Mouse (Mus musculus) MEL (cell line): Measurements from ENCODE around the gene Dnajc7. TPM values are rescaled to one million over a fixed set of nuclear protein-coding genes. Genes with fewer than 3 reads are reported as not detected.
"Not testable (repeated sequence)": the region's sequence is repeated elsewhere in the genome, so short reads cannot be mapped to it uniquely, and the experiment has no call there.

Source experiments
- DNase-seq: peaks from one replicate; pipeline ENCODE4 v3.0.0; 2011; ENCODE audit warnings: low read depth, low spot score
- H3K27ac ChIP-seq: 2 replicates; pipeline ENCODE4 v1.5.1; 2012; ENCODE audit warnings: low read depth, mild to moderate bottlenecking, control low read depth, low read length, moderate library complexity; ENCODE audit not compliant: control insufficient read depth
- H3K27me3 ChIP-seq, 2 experiments: fragments of 150-350 bp in 1 of 2; sonication (generic) in 1 of 2; 2 replicates each; pipeline ENCODE4 v1.6.1; 2012; ENCODE audit warnings: low read length in 2 of 2, mild to moderate bottlenecking in 2 of 2, improper control_type of control experiment in 1 of 2, moderate library complexity in 1 of 2; ENCODE audit not compliant: insufficient read depth in 2 of 2, control insufficient read depth in 1 of 2
- H3K36me3 ChIP-seq, 2 experiments: 2 replicates each; pipeline ENCODE4 v1.6.1; 2012 to 2014; ENCODE audit warnings: low read length in 2 of 2, improper control_type of control experiment in 1 of 2, inconsistent platforms in 1 of 2, mild to moderate bottlenecking in 1 of 2; ENCODE audit not compliant: insufficient read depth in 2 of 2, control insufficient read depth in 1 of 2
- H3K4me1 ChIP-seq, 2 experiments: fragments of 150-350 bp in 1 of 2; sonication (generic) in 1 of 2; 2 replicates each; pipeline ENCODE4 v1.6.1; 2012; ENCODE audit warnings: low read length in 2 of 2, improper control_type of control experiment in 1 of 2, mild to moderate bottlenecking in 1 of 2; ENCODE audit not compliant: insufficient read depth in 2 of 2, control insufficient read depth in 1 of 2
- H3K4me3 ChIP-seq, 2 experiments: fragments of 150-350 bp in 1 of 2; sonication (generic) in 1 of 2; 2 replicates each; pipeline ENCODE4 v1.5.1; 2012; ENCODE audit warnings: low read depth in 2 of 2, low read length in 2 of 2, mild to moderate bottlenecking in 2 of 2, moderate library complexity in 2 of 2, control low read depth in 1 of 2, improper control_type of control experiment in 1 of 2; ENCODE audit not compliant: control insufficient read depth in 1 of 2, insufficient read depth in 1 of 2
- H3K79me2 ChIP-seq: 2 replicates; pipeline ENCODE4 v1.6.1; 2012; ENCODE audit warnings: mild to moderate bottlenecking, low read length, moderate library complexity; ENCODE audit not compliant: control insufficient read depth, poor library complexity, insufficient read depth
- H3K9ac ChIP-seq: 2 replicates; pipeline ENCODE4 v1.6.1; 2012; ENCODE audit warnings: low read depth, mild to moderate bottlenecking, control low read depth, low read length, moderate library complexity; ENCODE audit not compliant: control insufficient read depth, poor library complexity, severe bottlenecking
- H3K9me3 ChIP-seq: fragments of 150-350 bp; sonication (generic); replicated peaks from 2 replicates; pipeline ENCODE4 v1.6.1; 2012; ENCODE audit warnings: mild to moderate bottlenecking, low read length, improper control_type of control experiment, moderate library complexity; ENCODE audit not compliant: insufficient read depth
- CTCF ChIP-seq, 3 experiments: IDR thresholded peaks in 2 of 3; conservative IDR thresholded peaks in 1 of 3; 2 replicates each; pipeline ENCODE4 v1.5.1; 2011 to 2012; ENCODE audit warnings: low read length in 3 of 3, low read depth in 2 of 3, mild to moderate bottlenecking in 2 of 3, improper control_type of control experiment in 1 of 3, inconsistent platforms in 1 of 3, mixed read lengths in 1 of 3, moderate library complexity in 1 of 3; ENCODE audit not compliant: control insufficient read depth in 1 of 3, insufficient read depth in 1 of 3, poor library complexity in 1 of 3, severe bottlenecking in 1 of 3
- E2F4 ChIP-seq: IDR thresholded peaks from 2 replicates; pipeline ENCODE4 v1.6.1; 2011; ENCODE audit warnings: low read depth, low read length, improper control_type of control experiment, borderline replicate concordance
- GABPA ChIP-seq: IDR thresholded peaks from 2 replicates; pipeline ENCODE4 v1.6.1; 2012; ENCODE audit warnings: low read depth, mild to moderate bottlenecking, inconsistent platforms, low read length, improper control_type of control experiment, moderate library complexity
- MYC ChIP-seq: IDR thresholded peaks from 2 replicates; pipeline ENCODE4 v1.6.1; 2011; ENCODE audit warnings: low read depth, mild to moderate bottlenecking, low read length, improper control_type of control experiment, moderate library complexity
- NELFE ChIP-seq: IDR thresholded peaks from 2 replicates; pipeline ENCODE4 v1.6.1; 2011; ENCODE audit warnings: low read depth, low read length, improper control_type of control experiment
- POLR2AphosphoS2 ChIP-seq: IDR thresholded peaks from 2 replicates; pipeline ENCODE4 v1.6.1; 2011; ENCODE audit warnings: low read length, improper control_type of control experiment
- RAD21 ChIP-seq: IDR thresholded peaks from 2 replicates; pipeline ENCODE4 v1.6.1; 2011; ENCODE audit warnings: mild to moderate bottlenecking, low read depth, low read length, improper control_type of control experiment
- RCOR1 ChIP-seq: IDR thresholded peaks from 2 replicates; pipeline ENCODE4 v1.6.1; 2012; ENCODE audit warnings: low read depth, mild to moderate bottlenecking, inconsistent platforms, low read length, improper control_type of control experiment
- SIN3A ChIP-seq: IDR thresholded peaks from 2 replicates; pipeline ENCODE4 v1.6.1; 2012; ENCODE audit warnings: low read length, improper control_type of control experiment, inconsistent platforms
- TBP ChIP-seq: IDR thresholded peaks from 2 replicates; pipeline ENCODE4 v1.8.0; 2011; ENCODE audit warnings: low read depth, low read length, improper control_type of control experiment
- UBTF ChIP-seq: IDR thresholded peaks from 2 replicates; pipeline ENCODE4 v1.6.1; 2012; ENCODE audit warnings: low read depth, mild to moderate bottlenecking, inconsistent platforms, low read length, improper control_type of control experiment, moderate library complexity, borderline replicate concordance; ENCODE audit not compliant: insufficient read depth
- ZC3H11A ChIP-seq: IDR thresholded peaks from 2 replicates; pipeline ENCODE4 v1.6.1; 2012; ENCODE audit warnings: low read depth, mild to moderate bottlenecking, inconsistent platforms, low read length, improper control_type of control experiment
- ZNF384 ChIP-seq: IDR thresholded peaks from 2 replicates; pipeline ENCODE4 v1.6.1; 2012; ENCODE audit warnings: low read depth, mild to moderate bottlenecking, inconsistent platforms, low read length, improper control_type of control experiment
- polyA plus RNA-seq, 2 experiments: library from polyadenylated mRNA; stranded (reverse) in 1 of 2; unstranded in 1 of 2; fragments of >175 nt in 1 of 2; fragments of >200 nt in 1 of 2; gene quantifications; 2 replicates each; pipeline versions ENCODE4 v1.2.1 to v1.2.4; 2012; ENCODE audit warnings: low replicate concordance in 2 of 2, low read depth in 1 of 2; ENCODE audit not compliant: insufficient read length in 2 of 2, insufficient read depth in 1 of 2, missing spikeins in 1 of 2
- total RNA-seq: library from RNA; depleted of rRNA; stranded (reverse); fragments of 300-350 nt; gene quantifications from 2 replicates; pipeline ENCODE4 v1.2.3, GENCODE M21; 2012

The Dnajc7 gene
- total and polyA plus RNA-seq, 3 experiments = 230 to 452 (median 346) TPM

GRCm38 (mm10) chr11:100618761-100619484 is 1.0 kb downstream of the Dnajc7 start, which contains the start of gene Nkiras2 (continued):
- no peak for TF ChIP-seq RAD21
- no peak for TF ChIP-seq UBTF
- peak; percentile 71 for TF ChIP-seq NELFE
- TF ChIP-seq ZNF384 = no peak
- TF ChIP-seq ZC3H11A = no peak
- peak; percentile 12; the same call in 1 of the 2 replicates for TF ChIP-seq MYC
- TF ChIP-seq GABPA = no peak
- no peak for TF ChIP-seq CTCF (IDR thresholded peaks at IDR 0.05 in 2 of 3, conservative IDR thresholded peaks at IDR 0.05 in 1 of 3; ENCODE audit: control insufficient read depth in 1 of 3, insufficient read depth in 1 of 3, low read depth in 2 of 3, low read length in 3 of 3, poor library complexity in 1 of 3, severe bottlenecking in 1 of 3)
- peak; percentile 26; the same call in 1 of the 2 replicates for TF ChIP-seq TBP
- TF ChIP-seq E2F4 = no peak
- TF ChIP-seq POLR2AphosphoS2 = no peak; the same call in none of the 2 replicates
- TF ChIP-seq RCOR1 = no peak

DNA sequence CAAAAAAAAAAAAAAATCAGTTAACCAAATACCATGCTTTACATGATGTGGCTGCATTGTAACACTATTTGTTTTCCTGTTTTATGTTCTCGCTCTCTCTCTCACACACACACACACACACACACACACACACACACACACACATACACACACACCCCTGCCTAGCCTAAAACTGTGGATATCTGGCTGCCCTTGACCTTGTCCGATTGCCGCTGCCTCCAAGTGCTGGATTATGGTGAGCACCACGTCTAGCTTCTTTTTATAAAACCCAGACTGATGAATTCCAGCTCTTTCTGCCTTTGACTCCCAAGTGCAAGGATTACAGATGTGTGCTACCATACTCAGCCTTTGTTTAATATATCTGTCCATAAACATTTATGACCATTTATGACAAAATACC is 2.5 kb downstream of the Dnajc7 start:
- no peak for TF ChIP-seq SIN3A
- H3K36me3 ChIP-seq = peaks cover 7 to 28% of the 10 kb centered on the region in 2 experiments
- no peak overlapping the region; the same call in 1 of the 2 replicates for H3K9ac ChIP-seq
- no peak for DNase-seq
- no peaks in the 10 kb centered on the region for H3K9me3 ChIP-seq
- peaks cover 5 to 20% of the 10 kb centered on the region in 2 experiments for H3K4me1 ChIP-seq
- no peak overlapping the region for H3K27ac ChIP-seq
- H3K27me3 ChIP-seq = no peaks in the 10 kb centered on the region
- H3K4me3 ChIP-seq = no peak overlapping the region
- peaks cover 64% of the 10 kb centered on the region for H3K79me2 ChIP-seq

DNA sequence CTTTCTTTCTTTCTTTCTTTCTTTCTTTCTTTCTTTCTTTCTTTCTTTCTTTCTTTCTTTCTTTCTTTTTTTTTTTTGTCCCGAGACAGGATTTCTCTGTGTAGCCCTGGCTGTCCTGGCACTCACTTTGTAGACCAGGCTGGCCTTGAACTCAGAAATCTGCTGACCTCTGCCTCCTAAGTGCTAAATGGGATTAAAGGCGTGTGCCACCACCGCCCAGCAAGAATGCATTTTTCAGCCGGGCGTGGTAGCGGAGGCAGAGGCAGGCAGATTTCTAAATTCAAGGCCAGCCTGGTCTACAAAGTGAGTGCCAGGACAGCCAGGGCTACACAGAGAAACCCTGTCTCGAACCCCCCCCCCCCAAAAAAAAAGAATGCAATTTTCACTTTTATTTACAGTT is 3.1 kb downstream of the Dnajc7 start:
- H3K27ac ChIP-seq, H3K9me3 ChIP-seq, H3K4me3 ChIP-seq, H3K9ac ChIP-seq, DNase-seq, H3K27me3 ChIP-seq: not testable (repeated sequence)
- Histone ChIP-seq H3K79me2 (peaks cover 70% of the 10 kb centered on the region), H3K4me1 (peaks cover 5 to 16% of the 10 kb centered on the region in 2 experiments), H3K36me3 (peaks cover 7 to 23% of the 10 kb centered on the region in 2 experiments)
